Mouse (Mus musculus): ENCODE data around the gene Thpo. TPM values are rescaled to one million over a fixed set of nuclear protein-coding genes. Genes with fewer than 3 reads are reported as not detected.
A peak's percentile ranks its signal among the peaks of the same experiment; 100 is the strongest.

Gene Thpo
- 0.36 and 0.79 TPM in 2 replicates for polyA plus RNA-seq (2016; fragmentation: Nextera tagmentation; extraction: Ambion mirVana)

GRCm38 (mm10) chr16:20733731-20734730 lies at the start of gene Thpo:
TSS of gene Thpo (minus strand) at chr16:20734511.
- 3% methylated on average over 45 of the region's 45 CpGs for WGBS
- H3K36me3 ChIP-seq (replicated peaks), result no peaks in the 10 kb centered on the region
- H3K27ac ChIP-seq, result no peak within 1 kb of the TSS
- H3K9ac ChIP-seq, result peak within 1 kb of the TSS; percentile 88
- H3K27me3 ChIP-seq, result peaks cover 50% of the 10 kb centered on the region
- H3K4me2 ChIP-seq, result peak within 1 kb of the TSS; percentile 97
- peak within 1 kb of the TSS; percentile 71 for H3K4me3 ChIP-seq (replicated peaks)
- H3K9me3 ChIP-seq, result no peaks in the 10 kb centered on the region
- no peak for ATAC-seq (ENCODE audit: low FRiP score)
- peaks cover 24% of the 10 kb centered on the region for H3K4me1 ChIP-seq

- Histone ChIP-seq H3K4me1 (no peaks in the 10 kb centered on the region), H3K27me3 (no peaks in the 10 kb centered on the region), H3K9me3 (no peaks in the 10 kb centered on the region), H3K4me3 (replicated peaks) (no peak overlapping the region), H3K4me2 (no peak overlapping the region), H3K27ac (no peak overlapping the region), H3K36me3 (replicated peaks) (no peaks in the 10 kb centered on the region), H3K9ac (no peak overlapping the region)
- WGBS, result 93% methylated on average over 2 of the region's 2 CpGs
- ATAC-seq (ENCODE audit: low FRiP score), result no peak
Measured at GRCm38 (mm10) chr16:20783891-20784290, 49.6 kb upstream of the Thpo start.

GRCm38 (mm10) chr16:20781101-20781630 lies 46.9 kb upstream of the Thpo start:
- H3K36me3 ChIP-seq (replicated peaks), result no peaks in the 10 kb centered on the region
- H3K4me2 ChIP-seq, result no peak overlapping the region
- WGBS, result 80% methylated on average over 4 of the region's 4 CpGs
- no peak overlapping the region for H3K27ac ChIP-seq
- no peak for ATAC-seq (ENCODE audit: low FRiP score)
- H3K9me3 ChIP-seq, result no peaks in the 10 kb centered on the region
- H3K9ac ChIP-seq, result no peak overlapping the region
- H3K4me1 ChIP-seq, result no peaks in the 10 kb centered on the region
- no peak overlapping the region for H3K4me3 ChIP-seq (replicated peaks)
- no peaks in the 10 kb centered on the region for H3K27me3 ChIP-seq

GRCm38 (mm10) chr16:20779846-20780245 lies 45.5 kb upstream of the Thpo start:
- ATAC-seq (ENCODE audit: low FRiP score), result no peak
- no peaks in the 10 kb centered on the region for H3K36me3 ChIP-seq (replicated peaks)

GRCm38 (mm10) chr16:20775021-20775420 lies 40.7 kb upstream of the Thpo start:
- H3K4me2 ChIP-seq, result no peak overlapping the region
- no peak overlapping the region for H3K4me3 ChIP-seq (replicated peaks)
- H3K27me3 ChIP-seq, result no peaks in the 10 kb centered on the region
- no peaks in the 10 kb centered on the region for H3K36me3 ChIP-seq (replicated peaks)
- H3K9me3 ChIP-seq, result no peaks in the 10 kb centered on the region
- no peak for ATAC-seq (ENCODE audit: low FRiP score)
- no peak overlapping the region for H3K9ac ChIP-seq
- H3K4me1 ChIP-seq, result no peaks in the 10 kb centered on the region
- no peak overlapping the region for H3K27ac ChIP-seq
- WGBS, result 81% methylated on average over 5 of the region's 5 CpGs

More at GRCm38 (mm10) chr16:20779846-20780245, 45.5 kb upstream of the Thpo start:
- no peaks in the 10 kb centered on the region for H3K4me1 ChIP-seq
- H3K4me2 ChIP-seq, result no peak overlapping the region
- no peaks in the 10 kb centered on the region for H3K27me3 ChIP-seq
- 85% methylated on average over 3 of the region's 3 CpGs for WGBS
- H3K9me3 ChIP-seq, result no peaks in the 10 kb centered on the region
- no peak overlapping the region for H3K4me3 ChIP-seq (replicated peaks)
- H3K9ac ChIP-seq, result no peak overlapping the region
- no peak overlapping the region for H3K27ac ChIP-seq

- H3K9ac ChIP-seq, result no peak overlapping the region
- no peaks in the 10 kb centered on the region for H3K27me3 ChIP-seq
- WGBS, result 50% methylated on average over 9 of the region's 9 CpGs
- no peak overlapping the region for H3K4me2 ChIP-seq
- no peak for ATAC-seq (ENCODE audit: low FRiP score)
- H3K9me3 ChIP-seq, result no peaks in the 10 kb centered on the region
- H3K27ac ChIP-seq, result no peak overlapping the region
- no peak overlapping the region for H3K4me3 ChIP-seq (replicated peaks)
- H3K36me3 ChIP-seq (replicated peaks), result no peaks in the 10 kb centered on the region
- no peaks in the 10 kb centered on the region for H3K4me1 ChIP-seq
Measured at GRCm38 (mm10) chr16:20765244-20765643, 30.9 kb upstream of the Thpo start.

- H3K4me1 ChIP-seq, result no peaks in the 10 kb centered on the region
- no peaks in the 10 kb centered on the region for H3K27me3 ChIP-seq
- no peak for ATAC-seq (ENCODE audit: low FRiP score)
- H3K4me2 ChIP-seq, result no peak overlapping the region
- no peaks in the 10 kb centered on the region for H3K9me3 ChIP-seq
- WGBS, result 15% methylated on average over 3 of the region's 3 CpGs
- H3K4me3 ChIP-seq (replicated peaks), result no peak overlapping the region
- no peak overlapping the region for H3K9ac ChIP-seq
- no peak overlapping the region for H3K27ac ChIP-seq
- H3K36me3 ChIP-seq (replicated peaks), result no peaks in the 10 kb centered on the region
Measured at GRCm38 (mm10) chr16:20761681-20762080, 27.4 kb upstream of the Thpo start.

GRCm38 (mm10) chr16:20757385-20757784 lies 23.1 kb upstream of the Thpo start:
- ATAC-seq (ENCODE audit: low FRiP score), result no peak
- no peaks in the 10 kb centered on the region for H3K36me3 ChIP-seq (replicated peaks)
- H3K4me3 ChIP-seq (replicated peaks), result no peak overlapping the region
- no peaks in the 10 kb centered on the region for H3K4me1 ChIP-seq
- H3K9ac ChIP-seq, result no peak overlapping the region
- WGBS, result 74% methylated on average over 1 of the region's 1 CpGs
- no peak overlapping the region for H3K4me2 ChIP-seq
- H3K9me3 ChIP-seq, result no peaks in the 10 kb centered on the region
- no peaks in the 10 kb centered on the region for H3K27me3 ChIP-seq
- H3K27ac ChIP-seq, result no peak overlapping the region

- Histone ChIP-seq H3K4me1 (no peaks in the 10 kb centered on the region), H3K36me3 (replicated peaks) (no peaks in the 10 kb centered on the region), H3K9ac (no peak overlapping the region), H3K27me3 (no peaks in the 10 kb centered on the region), H3K4me2 (no peak overlapping the region), H3K9me3 (no peaks in the 10 kb centered on the region), H3K27ac (no peak overlapping the region), H3K4me3 (replicated peaks) (no peak overlapping the region)
- WGBS, result 93% methylated on average over 5 of the region's 5 CpGs
- ATAC-seq (ENCODE audit: low FRiP score), result no peak
Measured at GRCm38 (mm10) chr16:20756052-20756451, 21.7 kb upstream of the Thpo start.

GRCm38 (mm10) chr16:20750518-20750917 lies 16.2 kb upstream of the Thpo start:
- ATAC-seq (ENCODE audit: low FRiP score), result no peak
- Histone ChIP-seq H3K27me3 (no peaks in the 10 kb centered on the region), H3K4me3 (replicated peaks) (no peak overlapping the region), H3K4me1 (no peaks in the 10 kb centered on the region), H3K9me3 (0 out of 2 replicates have a peak, but pooled peaks cover 2% of the 10 kb centered on the region), H3K27ac (no peak overlapping the region), H3K4me2 (no peak overlapping the region), H3K36me3 (replicated peaks) (no peaks in the 10 kb centered on the region), H3K9ac (no peak overlapping the region)
- 64% methylated on average over 8 of the region's 8 CpGs for WGBS

GRCm38 (mm10) chr16:20746641-20747040 lies 12.3 kb upstream of the Thpo start:
- H3K27ac ChIP-seq, result 0 out of 2 replicates have a peak overlapping the region, but pooled peaks have one; percentile 20
- H3K9ac ChIP-seq, result no peak overlapping the region
- H3K9me3 ChIP-seq, result 0 out of 2 replicates have a peak, but pooled peaks cover 2% of the 10 kb centered on the region
- WGBS, result 75% methylated on average over 6 of the region's 6 CpGs
- H3K4me2 ChIP-seq, result no peak overlapping the region
- ATAC-seq (ENCODE audit: low FRiP score), result no peak
- H3K27me3 ChIP-seq, result no peaks in the 10 kb centered on the region
- no peaks in the 10 kb centered on the region; the same call in 1 of the 2 replicates for H3K36me3 ChIP-seq (replicated peaks)
- H3K4me3 ChIP-seq (replicated peaks), result no peak overlapping the region
- H3K4me1 ChIP-seq, result no peaks in the 10 kb centered on the region

- Histone ChIP-seq H3K9ac (no peak overlapping the region), H3K36me3 (replicated peaks) (no peaks in the 10 kb centered on the region; the same call in 1 of the 2 replicates), H3K27me3 (peaks cover 21% of the 10 kb centered on the region), H3K27ac (no peak overlapping the region), H3K4me2 (no peak overlapping the region), H3K4me1 (no peaks in the 10 kb centered on the region), H3K4me3 (replicated peaks) (no peak overlapping the region), H3K9me3 (no peaks in the 10 kb centered on the region)
- no peak for ATAC-seq (ENCODE audit: low FRiP score)
- WGBS, result 94% methylated on average over 9 of the region's 9 CpGs
Measured at GRCm38 (mm10) chr16:20739845-20740244, 5.5 kb upstream of the Thpo start.

All from forebrain, embryonic 12.5 days (tissue).